ENCODE assay signal across 8 mouse cellular contexts in genomic region chr9:61860147-61860546, GRCm38 (mm10). TPM values are rescaled to one million over a fixed set of nuclear protein-coding genes. Genes with fewer than 3 reads are reported as not detected.
DNase-seq lines count a peak whose midpoint lies in the region; ATAC-seq and TF ChIP-seq lines count a peak whose summit lies in the region.
"Had no signal": no experiment of that assay in that cellular context is flagged by ENCODE, and none has a peak within 500 bp of the region (broad histone marks: within the 10 kb centered on the region; RNA-seq: fewer than 3 reads in every experiment).

No protein-coding gene starts in this region.

- H3K9me3 ChIP-seq in midbrain, embryonic 11.5 days (ENCODE audit: control insufficient read depth, low read length), result no peaks in the 10 kb centered on the region
- H3K9me3 ChIP-seq in midbrain, embryonic 16.5 days (replicated peaks; ENCODE audit: control insufficient read depth, low read length, poor library complexity, severe bottlenecking), result no peaks in the 10 kb centered on the region
- no peaks in the 10 kb centered on the region for H3K9me3 ChIP-seq in liver, embryonic 14.5 days (ENCODE audit: control insufficient read depth, low read length)
- H3K9me3 ChIP-seq: heart, embryonic 15.5 days had no signal

- TF ChIP-seq CTCF in Patski (IDR thresholded peaks at IDR 0.05), result peak; percentile 88
- peak; percentile 85 for TF ChIP-seq CTCF in liver, embryonic 14.5 days (IDR thresholded peaks at IDR 0.05; ENCODE audit: low read depth)

- H3K4me3 ChIP-seq in midbrain, embryonic 11.5 days (ENCODE audit: low read depth, low read length), result no peak overlapping the region
- no peak overlapping the region for H3K4me3 ChIP-seq in midbrain, embryonic 16.5 days (ENCODE audit: low read depth, low read length)
- no peak overlapping the region for H3K4me3 ChIP-seq in liver, embryonic 14.5 days (ENCODE audit: insufficient read depth in 1 of 2, low read depth in 2 of 2, low read length in 2 of 2)
- H3K4me3 ChIP-seq: heart, embryonic 15.5 days had no signal

- no peaks in the 10 kb centered on the region for H3K4me1 ChIP-seq in midbrain, embryonic 11.5 days (ENCODE audit: control insufficient read depth, insufficient read depth, low read length)
- H3K4me1 ChIP-seq in midbrain, embryonic 16.5 days (ENCODE audit: control insufficient read depth, insufficient read depth, low read length), result no peaks in the 10 kb centered on the region
- H3K4me1 ChIP-seq in liver, embryonic 14.5 days (replicated peaks; ENCODE audit: control insufficient read depth in 2 of 2, insufficient read depth in 2 of 2, low read length in 1 of 2), result no peaks in the 10 kb centered on the region

- in situ Hi-C loops in Patski (cut with MboI; ENCODE audit: low pct_unique_long_range_greater_than_20kb), result no loop called here

- TF ChIP-seq EP300 in liver, embryonic 14.5 days (IDR thresholded peaks at IDR 0.05; ENCODE audit: low read depth), result no peak

- H3K27ac ChIP-seq in midbrain, embryonic 11.5 days (ENCODE audit: low read depth, low read length), result no peak overlapping the region
- H3K27ac ChIP-seq in midbrain, embryonic 16.5 days (ENCODE audit: low read length), result no peak overlapping the region
- H3K27ac ChIP-seq in liver, embryonic 14.5 days, result no peak overlapping the region
- H3K27ac ChIP-seq: heart, embryonic 15.5 days had no signal

- POLR2A ChIA-PET in Patski (lab: Charles Lee), result interaction anchor here (0.6 kb wide), 1 partner anchor 862 kb away, joined by 6 read pairs; no protein-coding TSS in a partner anchor

- CTCF ChIA-PET in Patski (lab: Charles Lee), result interaction anchor here (0.7 to 1.8 kb wide), 9 partner anchors 11 to 456 kb away, joined by 3 to 7 read pairs (median 4); no protein-coding TSS in a partner anchor

- no peaks in the 10 kb centered on the region for H3K27me3 ChIP-seq in midbrain, embryonic 11.5 days (ENCODE audit: control insufficient read depth, insufficient read depth, low read length)
- H3K27me3 ChIP-seq in midbrain, embryonic 16.5 days (ENCODE audit: control insufficient read depth, insufficient read depth, low read depth, low read length), result no peaks in the 10 kb centered on the region
- peaks cover 15% of the 10 kb centered on the region for H3K27me3 ChIP-seq in Patski
- no peaks in the 10 kb centered on the region for H3K27me3 ChIP-seq in liver, embryonic 14.5 days (ENCODE audit: control insufficient read depth, insufficient read depth, low read length)

- 21% methylated on average over 2 of the region's 2 CpGs for WGBS in midbrain, embryonic 11.5 days
- WGBS in midbrain, embryonic 16.5 days, result 19% methylated on average over 2 of the region's 2 CpGs
- 8% methylated on average over 2 of the region's 2 CpGs for WGBS in liver, embryonic 14.5 days (ENCODE audit: insufficient replicate concordance)

- no peak for ATAC-seq in midbrain, embryonic 11.5 days (ENCODE audit: low FRiP score)
- no peak for ATAC-seq in midbrain, embryonic 16.5 days
- no peak for ATAC-seq in Patski
- no peak for ATAC-seq in liver, embryonic 14.5 days (ENCODE audit: insufficient read depth)

- no peak overlapping the region for H3K4me2 ChIP-seq in midbrain, embryonic 11.5 days
- H3K4me2 ChIP-seq in midbrain, embryonic 16.5 days (ENCODE audit: low read length), result no peak overlapping the region
- H3K4me2 ChIP-seq in liver, embryonic 14.5 days (ENCODE audit: low read depth), result no peak overlapping the region

- H3K36me3 ChIP-seq in midbrain, embryonic 11.5 days (ENCODE audit: control insufficient read depth, insufficient read depth, low read length), result no peaks in the 10 kb centered on the region
- H3K36me3 ChIP-seq in midbrain, embryonic 16.5 days (ENCODE audit: control insufficient read depth, insufficient read depth, low read length), result no peaks in the 10 kb centered on the region
- H3K36me3 ChIP-seq in liver, embryonic 14.5 days (replicated peaks; ENCODE audit: control insufficient read depth, insufficient read depth, low read depth), result no peaks in the 10 kb centered on the region
- H3K36me3 ChIP-seq: heart, embryonic 15.5 days had no signal

- peak; percentile 97 for DNase-seq in midbrain, embryonic 11.5 days (ENCODE audit: low spot score, missing footprints)
- DNase-seq in Patski (ENCODE audit: low read depth, low spot score), result no peak
- DNase-seq in c-Kit-positive CD71-positive TER-119-negative erythroid progenitor cells, embryonic 14.5 days (ENCODE audit: low read depth), result peak; percentile 28
- DNase-seq in hindlimb bud, embryonic 11.5 days (ENCODE audit: extremely low spot score, low read depth, low spot score), result peak; percentile 71
- peak in 2 of 3 experiments; percentile 19 to 36 for DNase-seq in liver, embryonic 14.5 days (ENCODE audit: low read depth in 3 of 3, low spot score in 3 of 3)
- peak; percentile 72 for DNase-seq in right cerebral cortex, postnatal 14 days

- no peak overlapping the region for H3K9ac ChIP-seq in midbrain, embryonic 11.5 days (ENCODE audit: low read length)
- H3K9ac ChIP-seq in midbrain, embryonic 16.5 days (ENCODE audit: low read depth, low read length), result no peak overlapping the region
- no peak overlapping the region for H3K9ac ChIP-seq in liver, embryonic 14.5 days (replicated peaks)
- H3K9ac ChIP-seq: heart, embryonic 15.5 days had no signal

RNA-seq across cellular contexts. Expression of gene Rplp1, which starts 54.2 kb away (rescaled TPM):
- polyA plus RNA-seq in midbrain, embryonic 11.5 days (2014; fragmentation: Nextera tagmentation; extraction: Ambion mirVana), result 980 and 1,048 TPM in 2 replicates
- 818 and 819 TPM in 2 replicates for polyA plus RNA-seq in midbrain, embryonic 16.5 days (2015; fragmentation: Nextera tagmentation; extraction: Ambion mirVana)
- 3,038 TPM for polyA plus RNA-seq in Patski (2021)
- 6,111 and 7,314 TPM in 2 replicates for polyA plus RNA-seq in liver, embryonic 14.5 days (2012; rRNA removed)
- 1,539 and 1,562 TPM in 2 replicates for polyA plus RNA-seq in liver, embryonic 14.5 days (2014; fragmentation: Nextera tagmentation; extraction: Ambion mirVana)
